Mouse (Mus musculus): ENCODE data around the gene Snip1.

Gene Snip1

GRCm38 (mm10) chr4:125066490-125067370 is at the start of gene Snip1:
Gene Snip1, plus strand, starts transcription at chr4:125066672.
- DNase-seq (ENCODE audit: low read depth in 1 of 2, low spot score in 2 of 2), result peak; percentile 57 to 81

DNA sequence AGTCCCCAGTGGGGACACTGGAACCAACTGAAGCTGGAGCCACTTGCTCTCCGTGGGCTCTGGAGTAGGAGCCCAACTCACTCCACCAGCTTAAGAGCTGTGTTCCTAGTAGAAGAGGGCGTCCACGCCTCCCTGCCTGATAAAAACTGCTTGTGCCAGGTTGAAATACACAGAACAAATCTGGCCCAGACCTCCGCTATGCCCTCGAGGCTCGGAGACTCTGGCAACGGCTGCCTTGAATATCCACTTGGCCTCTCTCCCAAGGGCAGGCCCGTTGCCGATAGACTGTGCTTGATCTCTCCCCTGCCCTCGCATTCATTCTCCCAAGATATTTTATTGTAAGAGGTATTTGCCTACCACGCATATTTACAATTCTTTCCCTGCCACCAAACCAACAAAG is 49.0 kb upstream of the Snip1 start:
- no peak for DNase-seq (ENCODE audit: low read depth in 1 of 2, low spot score in 2 of 2)

GRCm38 (mm10) chr4:125020780-125021538 is 45.5 kb upstream of the Snip1 start:
- DNase-seq (ENCODE audit: low read depth in 1 of 2, low spot score in 2 of 2), result no peak

DNA sequence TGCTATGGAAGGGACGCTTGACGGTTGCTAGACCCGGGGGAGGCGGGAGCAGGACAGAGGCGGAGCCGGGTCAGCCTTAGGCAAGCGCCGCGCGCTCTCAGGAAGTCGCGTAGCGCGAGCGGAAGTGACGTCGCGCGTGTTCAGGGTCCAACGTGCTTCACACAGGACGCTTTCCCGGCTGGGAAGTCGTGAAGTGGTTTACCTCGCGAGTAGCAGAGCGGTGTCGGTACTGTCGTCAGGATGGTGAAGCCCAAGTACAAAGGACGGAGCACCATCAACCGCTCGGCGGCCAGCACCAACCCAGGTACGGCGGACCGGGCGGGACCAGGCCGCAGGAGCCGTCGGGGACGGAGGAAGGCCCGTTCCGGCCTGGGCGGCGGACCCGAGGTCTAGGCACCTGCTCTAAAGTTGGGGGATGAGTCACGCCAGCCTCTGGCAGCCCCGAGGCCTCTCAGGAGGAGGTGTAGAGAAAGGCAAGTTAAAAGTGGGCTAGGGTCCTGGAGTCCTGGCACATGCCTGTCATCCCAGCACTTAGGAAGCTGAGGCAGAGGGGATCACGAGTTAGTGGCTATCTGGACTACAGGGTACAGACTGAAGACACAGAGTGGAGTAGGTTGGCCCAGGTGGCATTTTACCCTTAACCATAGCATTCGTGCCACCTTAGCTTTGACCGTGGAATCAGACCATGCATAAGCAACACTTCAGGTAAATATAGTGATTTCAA is 36.4 kb upstream of the Snip1 start:
- peak; percentile 73 to 88 for DNase-seq (ENCODE audit: low read depth in 1 of 2, low spot score in 2 of 2)

GRCm38 (mm10) chr4:125034341-125034740 is 32.1 kb upstream of the Snip1 start:
- DNase-seq (ENCODE audit: low read depth in 1 of 2, low spot score in 2 of 2), result no peak

DNA sequence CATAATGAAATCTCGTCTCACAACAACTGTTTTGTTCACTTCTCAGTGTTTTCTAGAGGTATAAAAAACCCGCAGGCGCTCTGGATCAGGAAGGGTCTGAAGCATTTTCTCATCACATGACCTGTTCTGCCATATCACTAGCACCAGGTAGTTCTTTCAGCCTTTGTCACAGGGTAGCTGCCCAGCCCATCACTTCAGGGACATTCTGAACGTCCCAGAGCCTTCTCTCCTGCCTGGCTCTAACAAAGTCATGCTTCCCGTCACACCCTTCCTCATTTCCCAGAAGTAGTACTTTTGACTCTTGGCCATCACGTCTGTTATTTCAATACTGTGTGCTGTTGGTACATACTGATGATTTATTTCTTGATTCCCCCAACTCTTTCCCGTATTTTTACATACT is 22.0 kb upstream of the Snip1 start:
- DNase-seq (ENCODE audit: low read depth in 1 of 2, low spot score in 2 of 2), result no peak

DNA sequence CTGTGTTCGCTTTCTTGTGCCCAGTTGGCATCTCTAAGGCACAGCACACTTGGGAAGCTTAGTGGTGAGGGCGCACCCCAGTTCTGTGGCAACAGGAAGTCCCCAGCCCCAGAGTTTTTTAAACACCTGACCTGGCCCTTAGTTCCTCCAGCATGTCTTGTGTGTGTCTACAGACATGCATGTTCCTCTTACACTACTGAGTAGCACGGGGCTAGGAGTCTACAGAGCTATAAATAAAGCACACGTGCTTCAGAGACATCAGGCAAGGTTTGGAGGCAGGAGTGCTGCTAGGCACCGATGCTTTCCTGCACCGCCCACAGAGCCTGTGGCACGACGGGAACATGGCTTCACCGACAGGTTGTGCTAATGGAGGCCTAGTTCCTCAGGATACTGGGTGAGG is 11.1 kb upstream of the Snip1 start:
- peak in 1 of 2 experiments; percentile 40 for DNase-seq (ENCODE audit: low read depth in 1 of 2, low spot score in 2 of 2)

- no peak for DNase-seq (ENCODE audit: low read depth in 1 of 2, low spot score in 2 of 2)
Observed at GRCm38 (mm10) chr4:125056476-125056875, 10.0 kb upstream of the Snip1 start.

- DNase-seq (ENCODE audit: low read depth in 1 of 2, low spot score in 2 of 2), result no peak
Observed at GRCm38 (mm10) chr4:125057273-125057672, 9.2 kb upstream of the Snip1 start.

- no peak for DNase-seq (ENCODE audit: low read depth in 1 of 2, low spot score in 2 of 2)
Observed at GRCm38 (mm10) chr4:125058033-125058432, 8.4 kb upstream of the Snip1 start.

- DNase-seq (ENCODE audit: low read depth in 1 of 2, low spot score in 2 of 2), result peak in 1 of 2 experiments; percentile 23
Observed at GRCm38 (mm10) chr4:125059025-125059424, 7.4 kb upstream of the Snip1 start.

DNA sequence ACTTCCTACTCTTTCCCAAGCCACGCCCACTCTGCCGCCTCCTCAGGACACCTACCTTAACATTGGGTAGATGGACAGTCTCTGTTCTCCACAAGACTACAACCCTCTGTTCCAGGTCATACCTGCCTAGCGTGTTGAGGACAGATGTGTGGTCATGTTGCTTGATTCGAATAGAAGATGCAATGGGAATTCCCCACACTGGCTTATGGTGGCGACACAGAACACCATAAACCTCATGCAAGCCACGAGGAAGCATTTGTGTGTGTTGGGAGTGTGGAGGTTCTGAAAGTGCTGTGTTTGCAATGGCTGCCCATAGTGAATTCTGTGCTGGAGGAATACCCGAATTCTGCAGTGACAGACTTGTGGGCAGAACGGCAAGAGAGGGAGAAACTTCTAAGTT is 2.6 kb upstream of the Snip1 start:
- DNase-seq (ENCODE audit: low read depth in 1 of 2, low spot score in 2 of 2), result no peak

DNA sequence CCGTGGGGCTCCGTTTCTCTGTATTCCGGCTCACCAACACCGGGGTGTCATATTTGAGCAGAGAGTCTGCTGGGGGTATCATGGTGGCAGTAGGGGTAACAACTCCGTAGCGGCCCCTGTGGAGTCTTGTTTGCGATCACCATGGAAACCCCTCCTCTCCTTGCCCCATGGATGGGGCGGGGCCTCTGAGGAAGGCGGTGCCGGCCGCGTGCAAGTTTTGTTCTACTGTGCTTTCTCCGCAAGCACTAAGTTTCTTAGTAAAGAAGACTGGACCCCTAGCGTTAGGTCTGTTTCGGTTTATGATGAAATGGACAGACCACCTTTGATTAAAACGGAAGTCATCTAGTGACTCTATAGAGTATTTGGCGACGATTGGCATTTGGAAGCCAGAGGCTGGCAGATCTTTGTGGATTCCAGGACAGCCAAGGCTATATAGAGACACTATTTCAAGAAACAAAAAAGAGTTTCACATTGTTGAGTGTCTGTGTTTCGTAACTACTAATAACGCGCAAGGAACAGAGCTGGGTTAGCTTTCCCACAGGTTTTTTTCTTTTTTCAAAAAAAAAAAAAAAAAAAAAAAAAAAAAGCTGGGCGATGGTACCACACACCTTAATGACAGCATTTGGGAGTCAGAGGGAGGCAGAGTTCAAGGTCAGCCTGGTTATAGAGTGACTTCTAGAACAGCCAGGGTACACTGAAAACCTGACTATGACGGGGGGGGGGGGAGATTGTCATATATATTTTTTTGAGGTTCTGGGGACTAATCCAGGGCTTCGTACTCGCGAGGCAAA is 760 bp upstream of the Snip1 start, which contains the start of gene Dnali1:
TSS of gene Dnali1 (minus strand) at position 187 of the 791 bp plus-strand sequence.
- peak in 1 of 2 experiments; percentile 29 for DNase-seq (ENCODE audit: low read depth in 1 of 2, low spot score in 2 of 2)

DNA sequence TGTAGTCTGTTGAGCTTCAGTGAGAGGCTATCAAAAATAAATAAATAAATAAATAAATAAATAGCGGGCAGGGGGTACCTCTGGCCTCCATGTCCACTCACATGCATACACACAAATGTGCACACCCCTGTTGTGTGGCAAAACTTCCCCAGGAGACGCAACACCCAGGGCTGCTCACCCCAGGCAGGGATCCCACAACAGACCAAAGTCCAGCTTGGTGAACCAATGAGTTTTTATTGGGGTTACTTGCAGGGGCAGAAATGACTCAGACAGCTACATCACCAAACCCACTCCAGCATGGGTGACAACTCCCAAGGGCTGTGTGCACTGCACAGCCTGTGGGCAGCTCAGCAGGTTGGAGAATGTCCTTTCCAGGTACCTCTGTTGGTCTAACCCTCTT is 11.2 kb downstream of the Snip1 start:
- no peak for DNase-seq (ENCODE audit: low read depth in 1 of 2, low spot score in 2 of 2)

DNA sequence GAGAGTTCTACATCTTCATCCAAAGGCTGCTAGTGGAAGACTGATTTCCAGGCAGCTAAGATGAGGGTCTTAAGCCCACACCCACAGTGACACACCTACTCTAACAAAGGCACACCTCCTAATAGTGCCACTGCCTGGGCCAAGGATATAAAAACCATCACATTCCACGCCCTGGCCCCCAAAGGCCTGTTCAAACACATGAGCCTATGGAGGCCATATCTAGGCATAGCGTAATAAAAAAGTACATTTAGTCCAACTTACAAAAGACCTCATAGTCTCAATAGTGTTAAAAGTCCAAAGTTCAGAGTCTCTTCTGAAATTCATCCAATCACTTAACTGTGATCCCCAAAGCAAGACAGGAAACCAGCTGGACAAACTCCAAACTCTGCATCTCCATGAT is 12.2 kb downstream of the Snip1 start:
- DNase-seq (ENCODE audit: low read depth in 1 of 2, low spot score in 2 of 2), result no peak

- DNase-seq (ENCODE audit: low read depth in 1 of 2, low spot score in 2 of 2), result peak; percentile 72 to 89
Observed at GRCm38 (mm10) chr4:125084403-125085345, 18.2 kb downstream of the Snip1 start, which contains the start of gene Meaf6. Gene Meaf6, plus strand, starts transcription at chr4:125085134.

- DNase-seq (ENCODE audit: low read depth in 1 of 2, low spot score in 2 of 2), result no peak
Observed at GRCm38 (mm10) chr4:125085346-125085841, 18.9 kb downstream of the Snip1 start.

DNA sequence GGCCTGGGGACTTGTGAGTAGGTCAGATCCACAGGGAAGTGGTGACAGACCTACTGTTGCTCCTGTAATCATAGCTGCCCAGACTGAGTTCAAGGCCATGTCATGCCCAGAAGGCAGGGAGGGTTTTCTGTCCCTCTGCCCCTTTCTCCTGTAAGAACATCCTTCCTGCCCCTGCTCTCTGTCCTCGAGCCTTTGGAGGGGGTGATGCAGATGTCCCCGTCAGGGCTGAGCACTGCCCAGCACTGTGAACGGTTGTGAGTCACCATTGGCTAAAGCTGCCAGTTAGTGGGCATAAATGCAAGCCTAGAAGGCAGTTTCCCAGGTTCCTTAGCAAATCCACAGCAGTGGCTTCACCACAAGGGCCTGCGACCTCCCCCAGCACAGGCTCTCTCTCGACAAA is 26.6 kb downstream of the Snip1 start:
- DNase-seq (ENCODE audit: low read depth in 1 of 2, low spot score in 2 of 2), result no peak

GRCm38 (mm10) chr4:125096066-125096465 is 29.6 kb downstream of the Snip1 start:
- DNase-seq (ENCODE audit: low read depth in 1 of 2, low spot score in 2 of 2), result no peak
